Mouse (Mus musculus) kidney, adult 2 months (tissue): ENCODE measurements around the gene Ccdc162. TPM values are rescaled to one million over a fixed set of nuclear protein-coding genes. Genes with fewer than 3 reads are reported as not detected.

Experiments used
- DNase-seq: peaks from one replicate; pipeline ENCODE4 v3.0.0; 2021
- H3K27ac ChIP-seq: fragments of 200-500 bp; 2 replicates; pipeline ENCODE4 v1.5.1; 2012; ENCODE audit warnings: low read depth, low read length, control low read depth, inconsistent platforms; ENCODE audit not compliant: insufficient read depth
- H3K27me3 ChIP-seq: fragments of 200-500 bp; replicated peaks from 2 replicates; pipeline ENCODE4 v1.6.1; 2012; ENCODE audit warnings: mild to moderate bottlenecking, moderate library complexity, low read length, inconsistent platforms; ENCODE audit not compliant: control insufficient read depth, insufficient read depth
- H3K36me3 ChIP-seq: fragments of 200-500 bp; 2 replicates; pipeline ENCODE4 v1.6.1; 2012; ENCODE audit warnings: mild to moderate bottlenecking, moderate library complexity, low read length, inconsistent platforms; ENCODE audit not compliant: control insufficient read depth, insufficient read depth
- H3K4me1 ChIP-seq: fragments of 200-500 bp; 2 replicates; pipeline ENCODE4 v1.6.1; 2011; ENCODE audit warnings: low read length; ENCODE audit not compliant: control insufficient read depth, insufficient read depth
- H3K4me3 ChIP-seq: fragments of 200-500 bp; 2 replicates; pipeline ENCODE4 v1.5.1; 2011; ENCODE audit warnings: mild to moderate bottlenecking, low read depth, low read length, control low read depth; ENCODE audit not compliant: insufficient read depth
- CTCF ChIP-seq: fragments of 200-500 bp; conservative IDR thresholded peaks from 2 replicates; pipeline ENCODE4 v1.5.1; 2011; ENCODE audit warnings: low read depth, mild to moderate bottlenecking, control low read depth, low read length, moderate library complexity, mixed read lengths; ENCODE audit not compliant: insufficient read depth, insufficient read length
- POLR2A ChIP-seq: fragments of 200-500 bp; IDR thresholded peaks from one replicate; pipeline ENCODE4 v1.6.1; 2011; ENCODE audit warnings: low read depth, low read length, control low read depth
- WGBS: fragments of 180-500 bp; shearing (Covaris S2); methylation state at CpG from one replicate; pipeline ENCODE4 v1.1.7; 2018; 5-methylcytosine and 5-hydroxymethylcytosine counted together
- polyA plus RNA-seq: library from polyadenylated mRNA; depleted of rRNA; stranded (reverse); fragments of >200 nt; gene quantifications from 2 replicates; pipeline ENCODE4 v1.2.3, GENCODE M21; 2012

Gene Ccdc162
- polyA plus RNA-seq, 1 experiment: 2.1 TPM

- peaks cover 3% of the 10 kb centered on the region; the same call in 1 of the 2 replicates for H3K4me1 ChIP-seq
- no peak overlapping the region for H3K4me3 ChIP-seq
- TF ChIP-seq CTCF (no peak), POLR2A (no peak)
- no peak for DNase-seq
- 93% methylated on average over 4 of the region's 4 CpGs for WGBS
- no peaks in the 10 kb centered on the region for H3K27me3 ChIP-seq
- H3K36me3 ChIP-seq: no peaks in the 10 kb centered on the region
- H3K27ac ChIP-seq: no peak overlapping the region
Measured at GRCm38 (mm10) chr10:41538986-41539385, 177.4 kb downstream of the Ccdc162 start.

DNA sequence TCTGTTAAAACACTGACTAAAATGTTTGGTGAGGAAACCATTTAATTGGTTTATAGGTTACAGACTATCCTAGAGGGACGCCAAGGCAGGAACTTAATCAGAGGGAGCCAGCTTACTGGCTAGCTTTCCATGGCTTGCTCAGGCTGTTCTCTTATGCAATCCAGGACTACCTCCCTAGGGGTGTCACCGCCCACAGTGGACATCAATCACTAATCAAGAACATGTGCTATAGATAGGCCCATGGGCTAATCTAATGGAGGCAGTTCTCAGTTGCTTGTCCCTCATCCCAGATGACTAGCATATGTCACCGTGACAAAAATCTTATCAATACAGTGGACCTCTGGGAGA lies 178.5 kb downstream of the Ccdc162 start:
- TF ChIP-seq POLR2A (no peak), CTCF (no peak)
- Histone ChIP-seq H3K27ac (no peak overlapping the region), H3K4me1 (peaks cover 3% of the 10 kb centered on the region; the same call in 1 of the 2 replicates), H3K36me3 (no peaks in the 10 kb centered on the region), H3K4me3 (no peak overlapping the region), H3K27me3 (no peaks in the 10 kb centered on the region)
- WGBS: 93% methylated on average over 3 of the region's 3 CpGs
- DNase-seq: no peak

- no peak overlapping the region for H3K4me3 ChIP-seq
- WGBS: 97% methylated on average over 4 of the region's 4 CpGs
- H3K36me3 ChIP-seq: peaks cover 2% of the 10 kb centered on the region; the same call in 1 of the 2 replicates
- H3K4me1 ChIP-seq: peaks cover 3% of the 10 kb centered on the region; the same call in 1 of the 2 replicates
- no peak for DNase-seq
- no peak for TF ChIP-seq POLR2A
- TF ChIP-seq CTCF: no peak
- H3K27ac ChIP-seq: no peak overlapping the region
- no peaks in the 10 kb centered on the region for H3K27me3 ChIP-seq
Measured at GRCm38 (mm10) chr10:41537226-41537982, 179.0 kb downstream of the Ccdc162 start.

- Histone ChIP-seq H3K4me1 (peaks cover under 1% of the 10 kb centered on the region; the same call in 1 of the 2 replicates), H3K27me3 (no peaks in the 10 kb centered on the region), H3K4me3 (no peak overlapping the region), H3K36me3 (peaks cover 3% of the 10 kb centered on the region; the same call in 1 of the 2 replicates), H3K27ac (no peak overlapping the region)
- WGBS: 88% methylated on average over 1 of the region's 1 CpGs
- TF ChIP-seq CTCF (no peak), POLR2A (no peak)
- no peak for DNase-seq
Measured at GRCm38 (mm10) chr10:41536714-41537113, 179.7 kb downstream of the Ccdc162 start.

GRCm38 (mm10) chr10:41535991-41536390 lies 180.4 kb downstream of the Ccdc162 start:
- Histone ChIP-seq H3K27ac (no peak overlapping the region), H3K27me3 (no peaks in the 10 kb centered on the region), H3K36me3 (peaks cover 5% of the 10 kb centered on the region; the same call in 1 of the 2 replicates), H3K4me1 (no peaks in the 10 kb centered on the region), H3K4me3 (no peak overlapping the region)
- WGBS: 96% methylated on average over 2 of the region's 2 CpGs
- no peak for DNase-seq
- TF ChIP-seq CTCF (no peak), POLR2A (no peak)

- TF ChIP-seq POLR2A: no peak
- TF ChIP-seq CTCF: no peak
- 85% methylated on average over 5 of the region's 5 CpGs for WGBS
- no peaks in the 10 kb centered on the region for H3K27me3 ChIP-seq
- DNase-seq: no peak
- no peak overlapping the region for H3K27ac ChIP-seq
- H3K4me1 ChIP-seq: no peaks in the 10 kb centered on the region; the same call in 1 of the 2 replicates
- peaks cover 18% of the 10 kb centered on the region for H3K36me3 ChIP-seq
- H3K4me3 ChIP-seq: no peak overlapping the region
Measured at GRCm38 (mm10) chr10:41529972-41530371, 186.5 kb downstream of the Ccdc162 start.

- DNase-seq: no peak
- Histone ChIP-seq H3K4me3 (no peak overlapping the region), H3K4me1 (peaks cover 8% of the 10 kb centered on the region; the same call in 1 of the 2 replicates), H3K27me3 (no peaks in the 10 kb centered on the region), H3K36me3 (peaks cover 14% of the 10 kb centered on the region), H3K27ac (no peak overlapping the region)
- 73% methylated on average over 1 of the region's 1 CpGs for WGBS
- TF ChIP-seq CTCF: no peak
Measured at GRCm38 (mm10) chr10:41525696-41526095, 190.7 kb downstream of the Ccdc162 start.

- Histone ChIP-seq H3K36me3 (peaks cover 8% of the 10 kb centered on the region), H3K27me3 (no peaks in the 10 kb centered on the region), H3K27ac (no peak overlapping the region), H3K4me1 (peaks cover 10% of the 10 kb centered on the region; the same call in 1 of the 2 replicates), H3K4me3 (no peak overlapping the region)
- TF ChIP-seq POLR2A: no peak
- TF ChIP-seq CTCF: no peak
- no peak for DNase-seq
- WGBS: 61% methylated on average over 3 of the region's 3 CpGs
Measured at GRCm38 (mm10) chr10:41523386-41523785, 193.0 kb downstream of the Ccdc162 start.
